Mouse (Mus musculus) ES-E14 (cell line): ENCODE results near the gene Cpsf6.

ENCODE experiments used
- CHD2 ChIP-seq: IDR thresholded peaks from 2 replicates; pipeline ENCODE4 v1.6.1; 2014; ENCODE audit warnings: mild to moderate bottlenecking, low read depth, low read length, inconsistent platforms
- MAFK ChIP-seq: IDR thresholded peaks from 2 replicates; pipeline ENCODE4 v1.6.1; 2014; ENCODE audit warnings: mild to moderate bottlenecking, low read depth, low read length, inconsistent platforms; ENCODE audit not compliant: insufficient read depth
- ZC3H11A ChIP-seq: IDR thresholded peaks from 2 replicates; pipeline ENCODE4 v1.6.1; 2012; ENCODE audit warnings: low read depth, mild to moderate bottlenecking, inconsistent platforms, low read length, borderline replicate concordance

DNA sequence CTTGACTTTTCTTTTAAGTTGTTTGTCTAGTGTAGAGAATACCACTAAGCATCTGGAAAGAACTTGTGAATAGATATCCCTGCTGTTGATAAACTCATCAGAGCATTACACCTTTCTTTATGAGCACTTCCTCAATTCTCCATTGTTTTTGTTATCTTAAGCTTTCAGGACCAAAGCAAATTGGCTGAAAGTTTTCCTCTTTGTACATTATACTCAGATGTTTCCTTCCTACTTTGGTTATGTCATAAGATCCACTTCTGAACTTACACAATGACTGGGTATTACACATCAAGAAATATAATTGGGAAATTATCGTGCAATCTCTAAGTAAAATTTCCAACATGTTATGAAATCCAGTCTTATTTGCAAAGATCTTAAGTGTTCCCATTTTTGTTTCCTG is 78.1 kb downstream of the Cpsf6 start:
- TF ChIP-seq CHD2 (no peak), MAFK (no peak), ZC3H11A (no peak)
